Mouse (Mus musculus) WW6 (cell line): Measurements from ENCODE around the gene Ptpn21.

Experiments used
- DNase-seq: peaks from one replicate; pipeline ENCODE4 v3.0.0-alpha.2; 2013; ENCODE audit warnings: low read depth, low spot score

Gene Ptpn21

DNA sequence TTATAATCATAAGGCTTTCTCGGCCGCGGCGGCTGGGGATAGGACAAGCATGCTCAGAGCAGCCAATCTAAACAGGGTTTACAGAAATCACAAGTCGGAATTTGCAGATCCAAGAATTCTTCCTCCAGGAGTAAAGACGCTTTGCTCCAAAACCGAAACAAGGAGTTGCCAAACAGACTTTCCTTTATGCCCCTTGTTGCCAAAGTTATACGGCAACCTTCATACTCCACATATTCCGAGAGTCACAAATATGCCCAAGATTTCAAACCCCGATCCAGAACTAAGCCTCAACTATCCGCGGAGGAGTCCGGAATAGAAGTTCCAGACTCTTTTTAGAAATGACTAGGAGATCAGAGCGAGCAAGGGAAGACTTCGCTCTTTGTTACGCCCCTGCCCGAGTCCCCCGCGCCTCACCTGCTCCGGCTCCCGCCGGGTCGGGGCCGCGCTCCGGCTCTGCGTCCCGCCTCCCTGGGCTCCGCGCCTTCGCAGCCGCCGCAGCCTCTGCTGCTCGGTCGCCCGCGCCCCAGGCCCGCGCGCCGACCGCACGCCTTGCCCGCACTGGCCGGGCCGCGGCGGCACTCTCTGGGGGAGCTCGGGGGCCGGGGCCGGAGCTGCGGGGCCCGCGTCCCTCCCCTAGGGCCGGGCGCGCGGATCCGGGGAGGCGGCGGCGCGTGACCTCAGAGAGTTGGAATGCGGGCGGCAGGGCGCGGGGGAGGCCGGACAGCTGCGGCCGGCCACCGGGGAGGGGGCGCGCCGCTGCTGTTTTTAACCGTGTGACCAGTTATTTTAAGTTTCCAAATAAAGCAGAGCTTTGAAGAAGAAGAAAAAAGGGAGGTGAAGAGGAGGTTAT, at the start of gene Ptpn21:
TSS of gene Ptpn21 (minus strand) at position 455 of the 850 bp plus-strand sequence.
- DNase-seq, result no peak

DNA sequence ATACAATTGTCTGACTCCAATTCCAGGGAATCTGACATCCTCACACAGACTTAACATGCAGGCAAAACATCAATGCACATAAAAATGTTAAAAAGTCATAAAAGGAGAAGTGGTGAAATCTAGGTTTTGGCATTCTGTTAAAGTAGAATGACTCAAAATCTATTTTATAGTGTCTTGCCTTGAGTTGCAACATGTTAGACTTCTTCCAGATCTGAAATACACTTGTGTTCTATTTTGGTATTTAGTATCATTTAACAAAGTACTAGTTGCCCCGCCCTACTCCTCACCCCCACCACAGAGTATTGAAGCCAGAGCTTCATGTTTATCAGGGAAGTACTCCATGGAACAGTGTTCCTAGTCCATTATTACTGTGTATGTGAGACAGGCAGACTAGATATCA, 47.0 kb upstream of the Ptpn21 start:
- DNase-seq, result no peak

DNA sequence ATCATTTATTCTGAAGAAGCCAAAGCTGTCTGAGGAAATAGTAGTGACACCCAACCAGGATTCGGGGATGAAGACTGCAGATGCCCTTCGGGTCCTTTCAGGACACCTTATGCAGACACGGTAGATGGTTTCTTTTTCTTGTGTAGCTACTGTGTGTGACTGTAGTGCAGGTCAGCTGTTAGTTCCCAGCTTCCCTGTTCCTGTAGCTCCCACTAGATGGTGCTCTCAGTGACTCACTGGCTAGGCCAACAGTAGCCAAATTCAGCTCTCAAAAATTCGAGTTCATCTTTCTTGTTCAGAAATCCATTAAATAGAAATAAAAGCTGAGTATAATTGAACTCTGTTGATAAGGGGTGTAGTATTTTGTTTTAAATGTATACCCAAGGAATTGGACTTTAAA, 41.9 kb upstream of the Ptpn21 start:
- no peak for DNase-seq

DNA sequence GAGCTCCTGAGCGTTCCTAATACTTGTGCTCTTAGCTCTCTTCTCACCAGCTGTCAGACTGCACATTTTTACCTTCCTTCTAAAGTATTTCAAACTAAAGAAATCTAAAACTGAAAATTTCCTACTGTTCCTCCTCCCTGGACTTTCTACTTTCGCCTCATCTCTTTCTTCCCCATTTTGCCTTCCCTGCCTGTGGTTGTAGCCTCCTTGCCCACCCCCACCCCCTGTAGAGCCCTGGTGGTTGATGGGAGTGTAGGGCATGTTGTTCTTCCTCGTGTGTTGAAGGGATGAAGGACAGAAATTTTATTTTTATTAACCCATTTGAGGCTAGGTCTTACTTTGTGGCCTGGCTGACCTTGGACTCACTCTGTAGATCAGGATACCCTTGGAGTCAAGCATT, 40.3 kb upstream of the Ptpn21 start:
- no peak for DNase-seq

DNA sequence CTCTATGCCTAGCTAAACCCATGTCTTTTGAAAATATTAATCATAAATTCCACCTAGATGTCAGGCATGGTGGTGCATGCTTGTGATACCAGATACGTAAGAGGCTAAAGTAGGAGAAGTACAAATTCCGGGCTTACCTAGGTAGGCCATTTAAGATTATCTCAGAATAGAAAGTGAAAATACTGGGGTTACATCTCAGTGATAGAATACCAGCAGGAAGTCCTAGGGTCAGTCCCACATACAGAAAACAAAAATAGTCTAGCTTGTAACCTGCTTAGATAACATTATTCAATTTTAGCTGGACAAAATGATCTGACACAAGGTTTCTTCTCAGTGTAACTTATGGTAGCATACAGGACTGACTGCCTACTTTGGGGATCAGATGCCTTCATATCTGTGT, 29.0 kb upstream of the Ptpn21 start:
- DNase-seq, result no peak

DNA sequence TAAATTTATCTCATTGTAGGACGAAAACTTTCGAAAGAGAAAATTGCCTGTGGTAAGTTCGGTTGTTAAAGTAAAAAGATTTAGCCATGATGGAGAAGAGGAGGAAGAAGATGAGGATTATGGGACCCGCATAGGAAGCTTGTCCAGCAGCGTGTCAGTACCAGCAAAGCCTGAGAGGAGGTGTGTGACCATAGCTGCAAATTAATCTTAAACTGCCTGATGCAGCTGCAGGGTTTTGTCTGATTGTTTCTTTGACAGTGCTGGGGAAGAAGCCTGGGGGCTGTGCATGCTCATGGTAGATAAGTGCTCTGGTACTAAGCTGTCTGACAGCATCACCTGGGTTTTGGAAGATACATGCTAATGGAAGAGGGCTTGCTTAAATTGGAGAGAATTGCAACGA, 22.5 kb upstream of the Ptpn21 start:
- DNase-seq, result no peak

DNA sequence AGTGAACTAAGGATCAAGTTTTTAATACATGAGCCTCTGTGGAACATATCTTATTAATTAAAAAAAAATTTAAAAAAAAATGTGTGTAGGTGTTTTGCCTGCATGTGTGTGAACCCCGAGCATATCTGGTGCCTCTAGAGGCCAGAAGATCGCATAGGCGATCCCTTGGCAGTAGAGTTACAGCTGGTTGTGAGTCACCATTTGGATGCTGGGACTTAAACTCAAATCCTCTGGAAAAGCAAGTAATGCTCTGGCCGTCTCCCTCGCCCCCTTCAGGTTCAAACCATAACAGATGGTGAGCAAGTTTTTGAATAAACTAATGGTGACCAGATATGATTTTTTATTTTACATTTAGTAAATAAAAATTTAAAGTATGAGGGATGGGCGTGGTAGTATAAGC, 20.4 kb upstream of the Ptpn21 start:
- no peak for DNase-seq

DNA sequence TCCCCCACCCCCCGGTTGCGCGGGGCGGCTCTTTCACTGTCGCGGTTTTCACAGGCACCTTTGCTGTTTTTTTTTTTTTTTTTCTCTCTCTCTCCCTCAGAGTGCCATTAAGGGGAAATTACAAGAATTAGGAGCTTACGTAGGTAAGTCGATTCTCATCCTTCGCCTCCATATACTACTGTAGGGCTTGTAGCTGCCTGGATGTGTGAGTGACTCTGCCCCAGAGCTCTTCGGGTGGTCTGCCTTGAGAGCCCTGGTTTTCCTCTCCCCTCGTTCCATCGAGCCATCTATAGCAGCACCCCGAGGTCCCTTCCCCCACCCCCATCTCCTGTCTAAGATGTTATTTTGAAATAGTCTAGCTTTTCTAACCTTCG, 10.2 kb upstream of the Ptpn21 start:
- DNase-seq, result no peak

DNA sequence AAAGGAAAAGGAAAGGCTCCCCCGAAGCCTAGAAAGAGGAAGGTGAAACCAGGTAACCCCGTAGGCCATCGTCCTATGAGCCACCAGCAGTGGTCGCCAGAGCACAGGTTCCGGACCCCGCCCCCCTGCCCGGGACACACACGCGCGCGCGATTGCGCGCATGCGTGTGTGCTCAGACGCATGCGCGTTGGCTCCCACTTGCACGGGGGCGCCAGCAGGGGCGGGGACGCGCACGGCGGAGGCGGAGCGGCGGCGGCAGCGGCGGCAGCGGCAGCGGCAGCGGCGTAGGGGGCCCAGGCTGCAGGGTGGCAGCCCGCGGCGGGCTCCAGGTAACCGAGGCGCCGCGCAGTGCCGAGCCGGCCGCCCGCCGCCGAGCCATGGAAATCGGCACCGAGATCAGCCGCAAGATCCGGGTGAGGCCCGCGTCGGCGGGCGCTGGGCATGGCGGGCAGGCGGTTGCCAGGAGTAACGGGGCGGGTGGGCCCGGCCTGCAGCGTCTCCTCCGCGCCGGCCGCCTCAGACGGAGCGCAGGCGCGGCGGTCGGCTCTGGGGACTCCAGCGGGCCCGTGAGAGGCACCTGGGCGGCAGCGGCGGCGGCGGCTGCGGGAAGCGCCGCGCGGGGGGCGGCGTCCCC, 9.7 kb upstream of the Ptpn21 start, which contains the start of gene Zc3h14:
TSS of gene Zc3h14 (plus strand) at position 219 of the 634 bp plus-strand sequence.
- DNase-seq, result peak; percentile 89

DNA sequence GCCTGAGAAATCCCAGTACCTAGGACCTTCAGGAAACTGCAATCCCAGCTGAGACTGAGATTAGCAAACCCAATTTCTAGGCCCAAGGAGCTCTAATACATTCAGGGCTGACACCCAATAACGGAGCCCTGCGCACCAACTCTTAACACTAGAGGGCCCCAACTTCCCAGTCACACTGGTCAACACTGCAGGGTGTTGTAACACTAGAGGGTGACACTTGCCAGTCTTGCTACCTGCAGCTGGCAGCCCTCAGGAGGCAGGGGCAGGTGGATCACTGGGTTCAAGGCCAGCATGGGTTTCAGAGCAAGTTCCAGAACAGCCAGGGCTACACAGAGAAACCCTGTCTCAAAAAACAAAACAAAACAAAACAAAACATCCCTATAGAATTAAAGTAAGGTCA, 8.9 kb upstream of the Ptpn21 start:
- no peak for DNase-seq

DNA sequence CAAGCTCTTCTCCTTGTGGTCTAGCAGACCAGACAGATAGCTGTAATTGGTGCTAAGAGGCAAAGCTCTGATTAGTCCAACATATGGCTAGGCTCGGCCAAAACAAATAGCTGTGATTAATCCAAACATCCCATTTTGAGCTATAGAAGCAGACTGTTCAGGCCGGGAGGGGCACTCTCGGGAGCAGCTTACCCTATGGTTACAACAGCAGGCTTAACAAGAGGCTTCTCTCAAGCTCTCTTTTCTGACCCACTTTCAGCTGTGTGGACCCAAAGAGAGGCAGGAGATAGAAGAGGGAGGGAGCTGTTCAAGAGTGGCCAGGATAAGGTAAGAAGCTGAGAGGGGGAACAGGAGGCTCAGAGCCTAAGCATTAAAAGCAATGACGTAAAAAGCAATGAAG, 8.4 kb upstream of the Ptpn21 start:
- no peak for DNase-seq

DNA sequence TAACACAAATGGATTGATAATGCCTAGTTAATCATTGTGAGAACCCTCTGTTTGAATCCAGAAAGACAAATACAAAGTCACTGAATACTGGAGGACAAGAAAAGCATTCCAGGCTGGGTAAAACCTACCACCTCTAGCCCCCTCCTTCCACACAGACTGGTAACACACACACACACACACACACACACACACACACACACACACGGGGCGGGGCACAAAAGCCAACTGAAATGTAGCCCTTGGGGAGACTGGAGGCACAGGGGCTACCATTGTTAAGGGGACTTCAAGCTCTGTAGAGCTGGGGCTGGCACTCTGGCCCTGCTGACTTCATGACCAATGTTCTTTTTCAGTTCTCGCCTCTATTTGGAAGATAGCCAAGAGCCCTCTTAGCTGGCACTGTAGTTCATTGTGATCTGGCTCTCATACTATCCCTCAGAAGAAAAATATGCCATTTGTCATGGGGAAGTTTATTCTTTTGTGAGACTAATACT, 3.9 kb upstream of the Ptpn21 start:
- DNase-seq, result no peak

DNA sequence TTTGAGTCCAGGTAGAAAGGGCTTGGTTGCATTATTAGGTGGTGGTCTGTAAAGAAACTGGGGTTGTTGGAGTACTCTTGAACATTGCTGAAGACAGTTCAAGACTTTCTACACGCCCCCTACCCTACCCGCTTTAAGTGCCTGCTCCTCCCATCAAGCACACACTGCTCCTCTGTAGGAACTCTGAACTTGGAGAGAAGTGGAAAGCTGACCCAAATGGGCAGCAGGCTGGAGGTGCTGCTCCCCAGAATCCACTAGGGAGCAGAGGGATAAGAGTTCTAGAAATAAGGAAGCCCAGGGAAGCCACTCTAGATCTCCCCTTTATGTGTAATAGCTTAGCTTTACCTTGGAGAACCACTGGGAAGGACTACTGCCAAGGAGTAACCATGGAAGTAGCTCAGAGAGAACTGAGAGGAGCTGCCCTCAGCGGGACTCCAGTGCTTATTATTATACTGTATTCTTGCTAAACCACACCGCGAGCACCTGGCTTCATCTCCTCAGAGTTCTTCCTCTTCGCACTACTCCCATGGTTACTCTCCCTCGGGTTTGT, 671 bp upstream of the Ptpn21 start:
- no peak for DNase-seq

DNA sequence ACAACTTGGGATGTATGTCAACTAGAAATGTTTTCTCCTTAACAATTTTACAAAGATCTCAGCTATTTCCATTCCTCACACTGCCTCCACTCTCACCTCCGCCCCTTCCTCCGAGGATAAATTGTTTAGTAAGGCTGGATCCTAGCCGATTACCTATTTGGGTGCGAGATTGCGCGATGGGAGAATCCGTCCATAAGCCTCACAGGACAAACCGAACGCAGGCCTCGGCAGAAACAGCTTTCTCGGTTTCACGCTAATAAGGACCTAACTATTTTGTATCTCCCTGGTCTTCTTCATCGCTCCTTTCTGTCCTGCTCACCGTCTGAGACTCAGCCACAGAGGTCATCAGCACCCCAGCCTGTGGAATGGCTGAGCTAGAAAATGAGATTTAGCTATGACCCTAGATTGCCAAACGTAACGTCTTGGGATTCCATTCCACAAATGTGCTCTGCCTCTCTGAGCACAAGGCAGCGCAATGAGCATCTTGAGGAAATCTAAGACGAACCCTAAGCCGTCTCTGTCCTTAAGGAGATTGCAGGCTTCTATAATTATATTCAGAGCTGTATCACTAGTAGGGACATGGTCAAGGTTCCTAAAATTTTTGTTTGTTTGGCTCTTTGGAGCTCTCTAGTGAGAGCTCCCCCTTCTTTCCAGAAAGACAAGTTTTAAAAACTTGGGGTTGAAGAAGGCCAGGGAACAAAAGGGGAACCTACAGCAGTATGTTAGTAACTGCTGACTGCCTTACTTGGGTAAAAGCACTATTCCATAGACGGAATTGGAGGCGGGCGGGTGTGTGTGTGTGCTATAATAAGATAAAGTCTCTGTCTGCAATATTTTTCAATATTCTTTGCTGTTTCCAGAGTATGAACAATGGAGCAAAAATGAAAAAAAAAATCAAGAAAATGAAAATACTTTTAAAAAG, 2.1 kb downstream of the Ptpn21 start:
- no peak for DNase-seq

DNA sequence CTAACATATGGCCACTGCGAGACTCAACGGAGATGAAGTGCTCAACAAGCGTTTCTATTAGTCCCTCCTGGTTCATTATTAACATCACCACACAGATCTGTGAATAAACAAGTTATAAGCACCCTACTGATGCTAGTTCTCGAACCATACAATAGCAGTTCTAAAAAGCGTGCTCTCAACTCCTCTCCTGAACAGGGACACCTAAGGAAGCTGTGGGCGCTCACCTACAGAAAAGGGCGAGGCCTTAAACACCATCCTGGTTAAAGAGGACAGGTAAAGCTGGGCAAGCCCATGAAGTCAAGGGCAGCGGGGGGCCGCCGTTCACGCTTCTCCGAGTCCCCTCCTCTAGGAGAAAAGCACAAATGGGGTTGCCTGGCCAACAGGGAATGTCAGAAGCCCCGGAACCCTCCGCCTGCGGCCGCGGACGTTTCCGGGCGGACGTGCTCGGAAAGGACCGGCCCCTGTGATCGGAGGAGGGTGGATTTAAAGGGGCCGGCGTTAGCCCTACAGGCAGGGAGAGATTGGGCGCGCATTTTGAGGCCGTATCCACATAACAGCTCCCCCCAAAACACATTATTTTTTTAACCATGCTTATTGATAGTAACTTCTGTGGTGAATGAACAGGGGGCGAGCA, 2.8 kb downstream of the Ptpn21 start:
- DNase-seq, result no peak

DNA sequence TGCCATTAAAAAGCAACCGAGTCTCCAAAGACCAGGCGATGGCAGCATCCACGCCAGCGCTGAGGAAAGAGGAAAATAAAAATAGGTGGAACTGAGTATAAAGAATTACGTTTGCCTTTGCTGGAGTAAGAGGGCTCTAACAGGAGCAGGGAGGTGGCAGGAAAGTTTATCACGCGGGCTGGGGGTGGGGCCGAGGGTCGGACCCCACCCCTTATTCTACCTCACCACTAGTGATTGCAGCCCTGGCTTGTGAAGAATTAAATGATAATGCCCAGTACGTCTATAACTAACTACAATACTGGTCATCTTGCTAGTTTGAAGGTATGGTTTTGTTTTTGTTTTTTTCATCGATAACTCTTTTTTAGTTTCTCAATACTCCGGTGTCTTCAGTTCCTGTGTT, 3.4 kb downstream of the Ptpn21 start:
- DNase-seq, result no peak

DNA sequence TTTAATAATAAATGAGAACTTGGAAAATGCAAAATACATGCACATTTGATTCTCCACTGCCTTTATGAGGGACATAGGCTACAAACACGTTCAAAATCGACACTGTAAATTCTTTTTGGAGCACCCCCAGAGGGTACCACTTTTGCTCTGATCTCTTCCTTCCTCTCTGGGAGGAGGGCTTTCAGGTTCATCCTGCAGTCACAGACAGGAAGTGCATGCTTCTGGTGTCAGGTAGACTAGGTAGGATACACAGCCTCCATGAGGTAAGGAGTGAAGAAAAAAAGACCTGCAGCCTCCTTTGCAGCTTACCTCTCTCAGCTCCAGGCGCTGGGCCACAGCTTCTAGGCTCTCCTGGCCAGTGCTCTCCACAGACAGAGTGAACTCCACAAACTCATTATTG, 4.0 kb downstream of the Ptpn21 start:
- no peak for DNase-seq

DNA sequence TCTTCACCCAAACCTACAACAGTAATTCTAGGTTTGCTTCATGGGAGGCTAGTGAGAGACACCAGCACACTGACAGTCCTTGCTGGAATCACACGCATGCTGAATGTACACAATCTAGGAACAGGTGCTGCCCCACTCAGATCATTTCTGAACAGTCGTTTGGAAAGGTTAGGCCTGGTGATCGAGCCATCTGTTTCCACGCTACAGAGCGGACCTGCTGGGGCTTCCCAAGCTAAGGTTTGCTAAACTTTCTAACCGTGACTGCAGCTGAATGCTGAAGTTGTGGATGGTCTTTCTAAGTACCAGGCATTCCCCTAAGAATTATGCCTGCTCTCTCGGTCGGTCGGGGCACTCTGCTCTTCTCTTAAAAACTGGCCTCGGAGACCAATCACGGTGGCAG, 6.5 kb downstream of the Ptpn21 start:
- no peak for DNase-seq

DNA sequence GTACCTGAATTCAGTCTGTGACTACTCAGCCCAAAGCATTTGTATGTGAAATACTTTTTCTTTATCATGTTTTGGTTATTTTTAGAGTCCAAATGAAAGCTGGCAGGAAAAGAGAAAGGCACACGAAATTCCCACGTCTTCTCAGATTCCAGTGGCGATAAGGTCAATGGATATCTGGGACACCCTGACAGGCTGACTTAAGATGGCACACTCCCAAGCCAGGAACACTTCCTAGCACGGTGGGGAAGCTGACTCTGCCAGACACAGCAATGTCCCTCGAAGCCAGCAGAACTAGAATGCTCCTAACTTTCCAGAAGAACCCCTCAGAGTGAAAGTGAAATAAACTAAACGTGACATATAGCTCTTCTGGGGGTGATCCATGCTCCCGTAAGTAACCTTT, 10.0 kb downstream of the Ptpn21 start:
- DNase-seq, result no peak

DNA sequence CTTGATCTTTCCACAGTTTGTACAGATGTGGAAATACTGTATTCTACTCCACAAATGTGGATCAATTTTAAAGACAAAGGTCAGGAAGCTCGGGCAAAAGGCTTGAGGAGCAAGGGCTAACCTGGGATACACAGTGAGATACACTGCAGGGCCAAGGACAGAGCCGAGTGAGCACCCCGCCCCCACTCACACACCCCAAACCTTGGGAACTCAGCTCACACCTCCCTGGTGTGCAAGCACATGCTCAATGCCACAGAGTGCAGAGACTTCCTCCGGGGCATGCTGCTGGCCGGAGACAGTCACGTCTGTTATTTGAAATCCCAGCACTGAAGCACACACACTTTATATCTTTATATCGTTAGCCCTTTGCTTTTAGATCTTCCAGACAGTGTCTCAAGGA, 11.1 kb downstream of the Ptpn21 start:
- no peak for DNase-seq

DNA sequence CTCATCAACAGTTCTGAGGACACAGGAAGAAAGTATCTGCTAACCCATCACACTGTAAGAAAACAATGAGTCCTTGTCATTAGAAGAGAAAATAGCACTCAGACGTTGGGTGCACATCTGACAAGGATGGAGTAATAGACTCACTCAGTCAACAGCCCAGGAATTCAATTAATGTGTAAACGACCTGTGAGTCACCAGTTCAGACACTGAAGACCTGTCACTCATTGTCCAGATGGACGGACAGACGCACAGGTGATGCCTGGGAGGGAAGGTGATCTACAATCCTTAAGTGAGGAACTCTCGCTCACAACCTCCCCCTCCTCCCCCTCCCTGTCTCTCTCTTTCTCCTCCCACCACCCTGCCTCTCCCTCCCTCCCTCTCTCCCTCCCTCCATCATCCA, 12.2 kb downstream of the Ptpn21 start:
- DNase-seq, result no peak
